11 mouse cellular contexts compared by ENCODE assay signal in the genomic region with DNA sequence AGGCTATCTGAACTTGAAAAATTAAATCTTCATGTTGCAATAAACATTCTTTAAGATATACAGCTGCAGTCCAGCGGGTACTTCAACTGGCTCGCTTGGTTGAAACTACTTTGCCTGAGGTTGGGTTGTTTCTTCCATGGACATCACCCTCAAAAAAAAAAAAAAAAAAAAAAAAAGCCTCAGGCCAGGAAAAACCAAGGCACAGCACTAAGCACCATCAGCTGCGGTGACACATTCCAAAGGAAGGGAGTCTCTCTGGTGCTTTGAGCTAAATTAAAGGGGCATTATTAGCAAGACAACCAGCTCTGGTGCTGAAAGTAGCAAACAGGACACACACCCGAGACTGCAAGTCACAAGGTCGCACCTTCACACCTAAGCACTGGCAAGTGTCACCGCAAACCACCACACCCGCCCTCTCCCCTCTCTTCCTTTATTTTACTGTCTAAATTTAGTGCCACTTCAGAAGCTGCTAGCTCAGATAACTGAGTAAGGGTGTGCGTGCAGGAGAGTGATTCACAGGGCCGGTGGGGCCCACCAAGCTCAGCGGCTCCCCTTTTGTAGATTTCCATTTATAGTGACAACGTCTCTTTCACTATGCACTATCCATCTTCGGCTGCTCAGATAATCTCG.
A peak's percentile ranks its signal among the peaks of the same experiment; 100 is the strongest.
DNase-seq lines count a peak whose midpoint lies in the region; ATAC-seq and TF ChIP-seq lines count a peak whose summit lies in the region.
"Had no signal": no experiment of that assay in that cellular context is flagged by ENCODE, and none has a peak within 500 bp of the region (broad histone marks: within the 10 kb centered on the region; RNA-seq: fewer than 3 reads in every experiment).

No protein-coding gene starts in this region.

- no peak for TF ChIP-seq CTCF in forebrain, postnatal 0 days (IDR thresholded peaks at IDR 0.05; ENCODE audit: low read depth)

- H3K27ac ChIP-seq in heart, embryonic 10.5 days = peak overlapping the region; percentile 85
- H3K27ac ChIP-seq in liver, embryonic 13.5 days = peak overlapping the region; percentile 58
- no peak overlapping the region for H3K27ac ChIP-seq in forebrain, postnatal 0 days (ENCODE audit: low read depth, low read length)
- H3K27ac ChIP-seq: neural tube, embryonic 15.5 days had no signal

- DNase-seq in heart, embryonic 10.5 days (ENCODE audit: low spot score) = peak; percentile 94
- DNase-seq in heart, postnatal 14 days = no peak
- peak; percentile 41 for DNase-seq in brain, adult 2 months (ENCODE audit: low read depth, low spot score)
- DNase-seq in liver, embryonic 13.5 days = peak; percentile 63
- peak; percentile 48 for DNase-seq in thymus, postnatal 0 days (ENCODE audit: low spot score)
- no peak for DNase-seq in adrenal gland, adult 2 months
- DNase-seq in forebrain, postnatal 0 days = no peak
- DNase-seq in adrenal gland, postnatal 36 days = no peak
- DNase-seq: gastrocnemius, postnatal 14 days; kidney, adult 8-10 months had no signal

- H3K27me3 ChIP-seq in heart, embryonic 10.5 days (ENCODE audit: insufficient read depth, poor library complexity, severe bottlenecking) = no peaks in the 10 kb centered on the region
- H3K27me3 ChIP-seq in liver, embryonic 13.5 days = no peaks in the 10 kb centered on the region
- H3K27me3 ChIP-seq in forebrain, postnatal 0 days (ENCODE audit: insufficient read depth, low read length) = no peaks in the 10 kb centered on the region
- H3K27me3 ChIP-seq: neural tube, embryonic 15.5 days had no signal

- peak overlapping the region; percentile 22; the same call in 1 of the 2 replicates for H3K9ac ChIP-seq in liver, embryonic 13.5 days
- H3K9ac ChIP-seq in forebrain, postnatal 0 days = no peak overlapping the region
- H3K9ac ChIP-seq: neural tube, embryonic 15.5 days had no signal

- 26% methylated on average over 13 of the region's 13 CpGs for WGBS in heart, embryonic 10.5 days
- WGBS in liver, embryonic 13.5 days (ENCODE audit: insufficient replicate concordance) = 19% methylated on average over 13 of the region's 13 CpGs
- WGBS in forebrain, postnatal 0 days = 83% methylated on average over 13 of the region's 13 CpGs

- no peaks in the 10 kb centered on the region for H3K9me3 ChIP-seq in heart, embryonic 10.5 days
- H3K9me3 ChIP-seq in liver, embryonic 13.5 days (replicated peaks) = no peaks in the 10 kb centered on the region
- no peaks in the 10 kb centered on the region for H3K9me3 ChIP-seq in forebrain, postnatal 0 days (ENCODE audit: low read length)
- H3K9me3 ChIP-seq: neural tube, embryonic 15.5 days had no signal

- H3K4me3 ChIP-seq in heart, embryonic 10.5 days = no peak overlapping the region
- 0 out of 2 replicates have a peak overlapping the region, but pooled peaks have one; percentile 10 for H3K4me3 ChIP-seq in liver, embryonic 13.5 days (replicated peaks)
- H3K4me3 ChIP-seq in forebrain, postnatal 0 days (ENCODE audit: low read depth, low read length) = no peak overlapping the region
- H3K4me3 ChIP-seq: neural tube, embryonic 15.5 days had no signal

- H3K36me3 ChIP-seq in heart, embryonic 10.5 days = no peaks in the 10 kb centered on the region
- no peaks in the 10 kb centered on the region for H3K36me3 ChIP-seq in liver, embryonic 13.5 days
- no peaks in the 10 kb centered on the region for H3K36me3 ChIP-seq in forebrain, postnatal 0 days (ENCODE audit: insufficient read depth)
- H3K36me3 ChIP-seq: neural tube, embryonic 15.5 days had no signal

- peak overlapping the region; percentile 53 for H3K4me2 ChIP-seq in liver, embryonic 13.5 days
- no peak overlapping the region for H3K4me2 ChIP-seq in forebrain, postnatal 0 days (ENCODE audit: low read depth)
- H3K4me2 ChIP-seq: neural tube, embryonic 15.5 days had no signal

- ATAC-seq in liver, embryonic 13.5 days (ENCODE audit: low read depth) = peak; percentile 94
- no peak for ATAC-seq in forebrain, postnatal 0 days

- intact Hi-C loops in heart, postnatal 14 days (cut with DNase I) = no loop called here

- H3K4me1 ChIP-seq in heart, embryonic 10.5 days = peaks cover 13% of the 10 kb centered on the region; the same call in 1 of the 2 replicates
- peaks cover 54% of the 10 kb centered on the region for H3K4me1 ChIP-seq in liver, embryonic 13.5 days (replicated peaks)
- H3K4me1 ChIP-seq in forebrain, postnatal 0 days (ENCODE audit: insufficient read depth) = no peaks in the 10 kb centered on the region
- H3K4me1 ChIP-seq: neural tube, embryonic 15.5 days had no signal

Comparison
In these comparisons a context has a peak if more than half of its experiments do, and no peak if none do; other contexts are left out.
1. DNase-seq: peak in heart, embryonic 10.5 days (single experiment), brain, adult 2 months (single experiment), liver, embryonic 13.5 days (single experiment) and thymus, postnatal 0 days (single experiment); none in heart, postnatal 14 days (0 of 2), adrenal gland, adult 2 months (single experiment), forebrain, postnatal 0 days (single experiment) and adrenal gland, postnatal 36 days (0 of 2).